Mouse (Mus musculus): ENCODE data around the gene Usp10.
A peak's percentile ranks its signal among the peaks of the same experiment; 100 is the strongest.

Usp10 gene

DNA sequence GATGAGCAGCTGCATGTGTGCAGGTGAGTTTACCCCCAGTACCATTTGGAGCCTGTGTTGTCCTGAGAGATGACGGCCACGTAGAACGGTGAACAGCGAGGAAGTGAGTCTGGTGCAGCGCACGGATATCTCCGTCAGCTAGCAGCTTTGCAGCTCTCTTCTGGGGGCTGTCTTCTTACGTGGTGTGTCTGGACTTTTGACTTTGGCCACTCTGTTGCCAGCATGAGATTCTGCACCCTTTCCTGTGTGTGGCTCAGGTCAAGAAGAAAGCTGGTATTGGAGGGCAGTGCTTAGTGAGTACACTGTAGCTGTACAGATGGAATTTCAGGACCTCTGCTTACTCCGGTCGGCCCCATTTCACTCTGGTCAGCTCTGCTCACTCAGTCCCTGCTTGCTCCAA lies 47.9 kb downstream of the Usp10 start:
- DNase-seq (ENCODE audit: low spot score in 2 of 2) = no peak

GRCm38 (mm10) chr8:119960531-119961104 lies 50.5 kb downstream of the Usp10 start:
- DNase-seq (ENCODE audit: low spot score in 2 of 2) = peak; percentile 37 to 54

DNA sequence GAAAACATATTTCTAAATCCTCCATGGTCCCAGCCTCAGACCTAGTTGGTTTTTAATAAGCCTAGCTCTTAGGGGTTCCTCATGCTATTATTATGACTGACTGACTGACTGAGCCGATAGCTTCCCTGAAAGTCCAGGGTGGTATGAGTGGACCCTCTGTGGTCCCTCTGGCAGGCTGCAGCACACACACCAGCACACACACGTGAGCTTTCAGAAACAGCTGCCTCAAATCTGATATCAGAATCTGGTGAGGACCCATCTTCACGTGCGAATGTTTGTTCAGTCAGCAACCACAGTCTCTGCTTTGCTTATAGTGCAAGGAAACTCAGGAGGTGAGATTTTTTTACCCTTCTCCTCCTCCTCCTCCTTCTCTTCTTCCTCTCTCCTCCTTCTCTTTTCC lies 54.7 kb downstream of the Usp10 start:
- DNase-seq (ENCODE audit: low spot score in 2 of 2) = no peak

DNA sequence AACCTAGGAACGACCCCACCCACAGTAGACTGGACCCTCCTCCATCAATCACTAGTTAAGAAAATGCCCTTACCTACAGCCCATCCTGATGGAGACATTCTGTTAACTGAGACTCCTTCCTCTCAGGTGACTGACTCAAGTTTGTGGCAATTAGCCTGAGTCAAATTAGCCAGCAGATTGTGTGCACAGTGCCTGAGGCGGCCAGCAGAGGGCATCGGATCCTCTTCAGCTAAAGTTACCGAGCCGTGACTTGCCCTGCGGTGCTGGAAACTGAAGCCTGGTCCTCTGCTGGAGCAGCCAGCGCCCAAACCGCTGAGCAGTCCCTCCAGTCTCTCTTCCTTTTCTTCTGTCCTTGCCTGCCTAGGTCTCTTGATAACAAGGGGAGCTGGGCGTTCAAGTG lies 57.3 kb downstream of the Usp10 start:
- DNase-seq (ENCODE audit: low spot score in 2 of 2) = no peak

DNA sequence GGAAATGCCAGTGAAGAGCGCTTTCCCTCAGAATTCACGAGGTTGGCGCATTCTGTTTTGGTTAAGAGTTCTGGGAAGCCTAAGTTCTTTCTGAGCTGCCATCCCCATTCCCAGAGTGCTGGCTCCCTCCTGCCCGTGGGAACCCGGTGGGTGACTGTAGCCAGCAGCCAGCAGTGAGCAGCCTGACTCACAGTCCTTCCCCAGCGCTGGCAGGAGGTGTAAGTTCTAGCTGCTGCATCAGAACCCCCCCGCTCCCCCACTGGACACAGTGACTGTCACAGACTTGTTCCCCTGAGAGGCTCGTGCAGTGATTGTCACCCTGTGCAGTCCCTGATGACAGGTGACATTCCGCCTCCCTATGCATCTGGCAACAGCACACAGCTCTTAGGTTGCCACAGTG lies 60.0 kb downstream of the Usp10 start:
- no peak for DNase-seq (ENCODE audit: low spot score in 2 of 2)

GRCm38 (mm10) chr8:119972558-119972957 lies 62.4 kb downstream of the Usp10 start:
- DNase-seq (ENCODE audit: low spot score in 2 of 2) = no peak

DNA sequence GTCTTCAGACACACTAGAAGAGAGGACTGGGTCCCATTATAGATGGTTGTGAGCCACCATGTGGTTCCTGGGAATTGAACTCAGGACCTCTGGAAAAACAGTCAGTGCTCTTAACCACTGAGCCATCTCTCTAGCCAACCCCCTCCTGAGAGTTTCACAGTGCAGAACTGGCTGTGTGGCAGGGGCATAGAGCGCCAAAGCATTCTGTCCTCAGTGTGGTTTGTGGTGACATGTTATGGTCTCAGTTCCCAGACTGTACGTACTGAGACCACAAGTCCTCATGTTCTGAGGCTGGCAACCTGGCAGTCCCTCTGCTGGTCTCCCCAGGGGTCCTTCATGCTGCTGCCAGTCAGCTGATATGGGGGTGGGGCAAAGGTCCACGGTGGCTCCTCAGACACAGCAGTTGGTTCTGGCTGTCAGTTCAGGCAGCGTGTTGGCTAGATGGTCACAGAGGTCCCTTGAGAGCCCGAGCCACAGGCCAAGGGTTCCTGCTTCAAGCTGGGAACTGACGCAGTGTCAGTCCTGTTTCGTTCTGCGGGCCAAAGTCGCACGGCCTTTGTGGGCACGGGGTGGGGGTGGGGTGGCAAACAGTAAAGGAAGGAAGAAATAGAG lies 68.7 kb downstream of the Usp10 start:
- no peak for DNase-seq (ENCODE audit: low spot score in 2 of 2)

DNA sequence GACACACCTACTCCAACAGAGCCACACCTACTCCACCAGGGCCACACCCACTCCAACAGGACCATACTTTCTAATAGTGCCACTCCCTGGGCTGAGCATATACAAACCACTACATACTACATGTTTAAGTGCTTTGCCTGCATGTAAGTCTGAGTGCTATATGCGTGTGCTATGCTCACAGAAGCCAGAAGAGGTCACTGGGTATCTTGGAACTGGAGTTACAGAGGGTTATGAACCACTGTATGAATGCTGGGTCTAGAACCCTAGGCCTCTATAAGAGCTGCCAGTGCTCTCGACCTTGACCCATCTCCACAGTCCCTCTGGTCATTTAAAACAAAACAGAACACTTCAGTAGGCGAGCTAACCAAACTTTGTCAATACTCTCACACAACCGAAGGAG lies 71.1 kb downstream of the Usp10 start:
- no peak for DNase-seq (ENCODE audit: low spot score in 2 of 2)

DNA sequence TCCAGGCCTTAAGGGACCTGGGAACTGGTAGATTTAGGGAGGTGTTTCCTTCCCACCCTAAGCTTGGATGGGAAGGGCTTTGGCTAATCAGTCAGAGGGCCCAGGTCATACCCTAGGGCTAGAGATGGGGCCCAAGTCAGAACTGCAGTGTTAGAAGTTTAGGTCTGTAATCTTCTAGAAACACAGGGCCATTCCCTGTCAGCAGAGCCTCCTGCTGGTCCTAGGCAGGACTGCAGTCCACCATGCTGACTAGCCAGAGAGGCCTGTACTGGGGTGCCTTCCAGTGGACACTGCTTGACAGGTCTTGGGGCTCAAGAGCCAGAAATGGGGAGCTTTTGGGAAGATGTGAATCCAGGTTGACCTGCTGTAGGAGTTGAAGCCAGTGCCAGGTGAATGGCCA lies 73.9 kb downstream of the Usp10 start:
- DNase-seq (ENCODE audit: low spot score in 2 of 2) = no peak

- DNase-seq (ENCODE audit: low spot score in 2 of 2) = no peak
These were observed 76.0 kb downstream of the Usp10 start for GRCm38 (mm10) chr8:119986174-119986573.

GRCm38 (mm10) chr8:119988087-119988486 lies 77.9 kb downstream of the Usp10 start:
- DNase-seq (ENCODE audit: low spot score in 2 of 2) = no peak

- DNase-seq (ENCODE audit: low spot score in 2 of 2) = peak; percentile 66 to 83
These were observed 82.1 kb downstream of the Usp10 start, which contains the start of gene Crispld2 for GRCm38 (mm10) chr8:119992249-119992648. Gene Crispld2 (plus strand): TSS chr8:119992438.

GRCm38 (mm10) chr8:119994114-119994513 lies 84.0 kb downstream of the Usp10 start:
- no peak for DNase-seq (ENCODE audit: low spot score in 2 of 2)

DNA sequence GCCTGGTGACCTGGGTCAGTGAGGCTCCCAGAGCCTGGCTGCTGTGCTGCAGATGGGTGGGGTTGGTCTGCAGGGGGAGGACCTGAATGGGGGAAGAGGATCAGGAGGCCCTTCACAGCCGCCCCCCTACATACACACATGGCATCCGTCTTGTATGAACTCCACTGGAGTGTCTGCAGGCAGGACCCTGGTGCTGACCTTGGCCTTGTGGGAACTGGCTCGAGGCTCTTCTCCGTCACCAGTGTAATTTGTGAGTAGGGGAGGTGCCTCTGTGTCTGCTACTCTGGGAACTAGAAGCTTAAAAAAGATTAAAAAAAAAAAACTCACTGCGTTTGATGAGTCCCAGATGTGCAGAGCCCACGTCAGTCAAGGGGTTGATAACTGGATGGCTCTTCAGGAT lies 84.4 kb downstream of the Usp10 start:
- no peak for DNase-seq (ENCODE audit: low spot score in 2 of 2)

DNA sequence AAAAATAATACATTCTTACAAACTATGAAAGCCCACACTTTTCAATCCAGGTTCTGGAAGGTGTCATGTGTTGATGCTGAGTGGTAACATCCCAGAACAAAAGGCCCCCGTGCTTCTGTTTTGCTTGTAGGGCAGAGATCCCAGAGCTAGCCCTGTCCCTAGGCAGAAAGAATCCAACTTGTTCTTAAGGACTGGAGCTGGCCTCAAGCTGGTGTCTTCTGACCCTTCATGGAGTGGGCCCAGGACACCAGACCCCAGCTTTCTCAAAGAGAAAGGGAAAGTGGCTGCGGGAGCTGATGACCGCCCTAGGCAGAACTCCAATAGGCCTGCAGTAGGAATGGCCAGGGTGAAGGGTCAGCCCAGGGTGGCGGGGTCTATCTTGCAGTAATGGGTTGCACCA lies 87.1 kb downstream of the Usp10 start:
- DNase-seq (ENCODE audit: low spot score in 2 of 2) = no peak

DNA sequence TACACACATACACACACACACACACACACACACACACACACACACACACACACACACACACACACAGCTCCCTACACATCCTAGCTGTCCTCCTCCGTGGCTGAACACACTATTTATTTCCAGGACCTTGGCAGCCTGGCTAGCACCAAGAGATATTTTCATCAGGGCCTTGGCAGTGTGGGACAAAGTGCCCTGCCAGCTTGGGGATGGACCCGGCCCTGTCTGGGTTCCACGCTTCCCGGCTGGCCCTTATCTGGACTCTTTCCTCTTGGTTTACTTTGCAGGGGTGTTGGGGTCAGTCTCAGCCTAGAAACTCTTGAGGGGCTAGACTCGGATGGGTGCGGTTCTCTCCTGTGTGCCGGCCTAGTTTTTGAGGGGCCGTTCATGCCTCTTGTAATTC lies 90.3 kb downstream of the Usp10 start:
- no peak for DNase-seq (ENCODE audit: low spot score in 2 of 2)

DNA sequence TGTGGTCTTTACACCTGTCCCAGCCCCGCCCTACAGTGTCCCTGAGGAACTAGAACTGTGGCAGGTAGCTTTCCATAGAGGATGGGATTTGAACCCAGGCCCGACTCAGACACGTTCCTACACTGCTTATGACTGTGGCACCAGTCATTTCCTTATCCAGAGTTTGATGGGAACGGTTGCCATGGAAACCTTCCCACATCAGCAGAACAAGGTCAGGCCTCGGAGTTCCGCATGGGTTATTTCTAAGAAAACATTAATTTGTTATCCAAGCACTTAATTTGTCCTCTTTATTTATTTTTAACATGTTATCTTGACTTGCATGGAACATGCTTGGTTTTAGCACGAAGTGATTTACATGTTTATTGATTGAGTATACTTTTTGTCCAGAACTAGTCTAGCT lies 91.6 kb downstream of the Usp10 start:
- DNase-seq (ENCODE audit: low spot score in 2 of 2) = no peak

- DNase-seq (ENCODE audit: low spot score in 2 of 2) = no peak
These were observed 92.2 kb downstream of the Usp10 start for GRCm38 (mm10) chr8:120002348-120002747.

DNA sequence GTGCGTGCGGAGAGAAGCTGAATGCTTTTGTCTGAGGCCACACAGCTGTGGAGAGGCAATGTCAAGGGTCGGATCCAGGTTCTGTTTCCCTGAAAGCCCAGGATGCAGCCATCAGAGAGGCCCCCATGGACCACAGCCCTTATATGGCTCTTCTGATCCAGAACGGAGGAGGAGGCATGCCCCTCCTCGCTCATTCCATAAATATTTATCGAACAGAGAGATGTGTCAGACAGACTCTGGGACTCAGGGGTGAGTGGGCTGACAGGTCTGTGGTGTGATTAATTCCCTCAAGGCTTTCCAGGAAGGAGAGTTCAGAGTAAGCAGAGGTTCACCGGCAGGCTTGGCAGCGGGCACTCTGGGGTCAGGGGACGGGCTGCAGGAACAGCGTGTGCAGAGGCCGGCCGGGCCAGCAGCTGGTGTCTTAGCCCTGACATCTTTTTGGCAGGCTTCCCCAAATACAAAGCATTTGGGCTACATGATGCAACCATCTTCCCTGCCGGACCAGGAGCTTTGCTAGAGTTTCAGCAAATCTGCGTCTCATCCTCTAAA lies 94.1 kb downstream of the Usp10 start:
- DNase-seq (ENCODE audit: low spot score in 2 of 2) = peak in 1 of 2 experiments; percentile 76

DNA sequence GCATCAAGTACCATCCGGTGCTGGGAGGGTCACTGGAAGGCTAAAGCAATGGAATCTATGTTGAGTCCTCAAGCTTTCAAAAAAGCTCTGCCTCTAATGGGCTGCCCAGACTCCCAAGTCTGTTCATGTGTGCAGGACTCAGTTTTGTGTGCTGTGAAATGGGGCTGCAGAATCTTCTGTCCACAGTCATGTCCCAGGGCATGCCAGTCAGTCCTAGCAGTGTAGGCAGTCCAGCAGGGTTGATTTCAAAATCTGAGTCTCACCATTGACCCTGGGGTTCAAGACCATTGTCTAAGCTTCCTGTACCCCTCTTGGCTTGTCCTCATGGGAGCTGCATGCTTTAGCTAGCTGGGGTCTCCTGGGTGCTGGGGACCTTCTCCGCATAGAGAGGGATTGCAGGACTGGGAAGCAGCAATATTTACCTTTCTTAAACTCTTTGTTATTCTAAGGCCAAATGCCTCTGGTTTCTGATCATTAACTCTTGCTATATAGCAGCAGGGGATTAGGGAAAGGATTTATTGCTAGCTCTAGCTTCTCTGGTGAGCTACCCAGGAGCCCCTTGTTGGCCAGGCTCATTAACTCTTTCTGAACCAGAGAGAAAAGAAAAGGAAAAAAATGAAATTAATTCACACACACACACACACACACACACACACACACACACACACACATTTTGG lies 94.7 kb downstream of the Usp10 start:
- no peak for DNase-seq (ENCODE audit: low spot score in 2 of 2)

DNA sequence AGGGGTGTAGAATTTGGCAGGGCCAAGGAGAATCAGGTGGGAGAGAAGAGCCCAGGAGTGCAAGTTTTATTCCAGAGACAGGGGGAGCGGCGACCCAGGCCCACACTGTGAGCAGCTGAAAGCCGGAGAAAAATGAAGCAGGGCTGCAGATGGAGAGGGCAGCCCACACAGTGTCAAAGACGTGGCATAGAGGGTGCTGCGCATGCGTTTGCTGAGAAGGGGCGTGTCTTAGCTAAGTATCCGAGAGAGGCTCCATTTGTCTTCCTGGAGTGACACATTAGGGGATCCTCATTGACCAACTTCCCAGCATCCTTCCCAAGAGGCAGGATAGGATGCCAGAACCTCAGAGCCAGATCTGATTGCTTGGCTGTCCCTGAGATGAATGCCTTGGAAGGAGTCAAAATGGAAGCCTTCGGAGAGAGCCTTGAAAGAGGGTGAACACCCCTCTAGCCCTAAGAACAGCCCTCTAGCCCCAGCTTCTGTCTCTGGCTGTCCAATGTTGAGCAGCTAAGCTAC lies 96.5 kb downstream of the Usp10 start:
- no peak for DNase-seq (ENCODE audit: low spot score in 2 of 2)
